Mouse (Mus musculus) adipocyte (in vitro differentiated cells): ENCODE measurements around the gene Gnat1.

Experiments used
- DNase-seq: peaks from one replicate; pipeline ENCODE4 v3.0.0-alpha.2; 2016; ENCODE audit warnings: low spot score

Gene Gnat1

GRCm38 (mm10) chr9:107675671-107676301, 3.7 kb downstream of the Gnat1 start:
- DNase-seq = no peak

GRCm38 (mm10) chr9:107674609-107675429, 4.7 kb downstream of the Gnat1 start:
- no peak for DNase-seq

- DNase-seq = no peak
Measured at GRCm38 (mm10) chr9:107670259-107670658, 9.3 kb downstream of the Gnat1 start.

GRCm38 (mm10) chr9:107669480-107669945, 10.0 kb downstream of the Gnat1 start, which contains the start of gene Slc38a3:
TSS of gene Slc38a3 (minus strand) at chr9:107669530.
- no peak for DNase-seq

- DNase-seq = no peak
Measured at GRCm38 (mm10) chr9:107668916-107669315, 10.6 kb downstream of the Gnat1 start.

GRCm38 (mm10) chr9:107668011-107668410, 11.5 kb downstream of the Gnat1 start:
- DNase-seq = no peak

- no peak for DNase-seq
Measured at GRCm38 (mm10) chr9:107667219-107667618, 12.3 kb downstream of the Gnat1 start.

- no peak for DNase-seq
Measured at GRCm38 (mm10) chr9:107666751-107667205, 12.7 kb downstream of the Gnat1 start.

- no peak for DNase-seq
Measured at GRCm38 (mm10) chr9:107665308-107665707, 14.2 kb downstream of the Gnat1 start.

GRCm38 (mm10) chr9:107663525-107663924, 16.0 kb downstream of the Gnat1 start:
- DNase-seq = no peak

GRCm38 (mm10) chr9:107662342-107662741, 17.2 kb downstream of the Gnat1 start:
- DNase-seq = no peak

GRCm38 (mm10) chr9:107660777-107661176, 18.7 kb downstream of the Gnat1 start:
- DNase-seq = no peak

- DNase-seq = no peak
Measured at GRCm38 (mm10) chr9:107659961-107660360, 19.6 kb downstream of the Gnat1 start.

- DNase-seq = no peak
Measured at GRCm38 (mm10) chr9:107659551-107659950, 20.0 kb downstream of the Gnat1 start.

- no peak for DNase-seq
Measured at GRCm38 (mm10) chr9:107658096-107658495, 21.4 kb downstream of the Gnat1 start.

GRCm38 (mm10) chr9:107657144-107657543, 22.4 kb downstream of the Gnat1 start:
- DNase-seq = no peak

GRCm38 (mm10) chr9:107654585-107654984, 24.9 kb downstream of the Gnat1 start:
- DNase-seq = no peak

- no peak for DNase-seq
Measured at GRCm38 (mm10) chr9:107653474-107653873, 26.0 kb downstream of the Gnat1 start.

- no peak for DNase-seq
Measured at GRCm38 (mm10) chr9:107650708-107651481, 28.6 kb downstream of the Gnat1 start.

- DNase-seq = peak; percentile 59
Measured at GRCm38 (mm10) chr9:107650225-107650624, 29.3 kb downstream of the Gnat1 start.

GRCm38 (mm10) chr9:107648767-107649166, 30.7 kb downstream of the Gnat1 start:
- no peak for DNase-seq

- DNase-seq = no peak
Measured at GRCm38 (mm10) chr9:107646975-107647374, 32.5 kb downstream of the Gnat1 start.
